Mouse (Mus musculus): Measurements from ENCODE around the gene Rmnd5b.

DNA sequence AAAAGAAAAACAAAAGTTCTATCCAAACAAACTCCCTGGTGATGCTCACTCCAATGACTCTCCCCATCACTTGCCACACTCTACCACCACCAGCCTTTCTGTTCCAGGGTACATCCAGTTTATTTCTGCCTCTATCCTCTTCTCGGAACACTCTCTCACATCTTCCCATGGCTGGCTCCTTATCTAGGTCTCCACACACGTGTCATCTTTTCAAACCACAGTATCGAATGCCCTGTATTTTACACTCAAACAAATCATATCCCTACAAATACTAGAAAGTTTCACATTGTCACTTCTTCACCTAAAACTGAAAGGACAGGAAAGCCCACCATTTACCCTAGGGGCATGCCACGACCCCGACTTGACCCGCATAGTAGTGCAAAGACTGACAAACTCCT is 570 bp downstream of the Rmnd5b start:
- no peak for TF ChIP-seq E2F4 (IDR thresholded peaks at IDR 0.05; ENCODE audit: insufficient read depth)
- TF ChIP-seq TCF3 (IDR thresholded peaks at IDR 0.05; ENCODE audit: insufficient read length, low read depth), result no peak
- TF ChIP-seq POLR2A (IDR thresholded peaks at IDR 0.05; ENCODE audit: insufficient read length, low read depth), result no peak
- no peak for TF ChIP-seq MAX (IDR thresholded peaks at IDR 0.05; ENCODE audit: low read depth)
- no peak for TF ChIP-seq MYOD1 (IDR thresholded peaks at IDR 0.05; ENCODE audit: control insufficient read depth in 1 of 3, insufficient read length in 2 of 3, low read depth in 2 of 3)
- no peak for TF ChIP-seq POLR2AphosphoS2 (IDR thresholded peaks at IDR 0.05; ENCODE audit: insufficient read length, low read depth)
- no peak for TF ChIP-seq MYOG (IDR thresholded peaks at IDR 0.05; ENCODE audit: control insufficient read depth in 1 of 3, insufficient read depth in 1 of 3, insufficient read length in 2 of 3, low read depth in 2 of 3)
